Mouse (Mus musculus) lung, postnatal 25 days (tissue): ENCODE measurements at regions not wholly inside any gene's neighbourhood (a gene's known extent, or its start where the extent isn't known, plus 50 kb on each side); places are given as distances from the start of the nearest gene placed in this dataset.

Source experiments
- DNase-seq: peaks from one replicate; pipeline ENCODE4 v3.0.0; 2022; ENCODE audit warnings: low spot score

DNA sequence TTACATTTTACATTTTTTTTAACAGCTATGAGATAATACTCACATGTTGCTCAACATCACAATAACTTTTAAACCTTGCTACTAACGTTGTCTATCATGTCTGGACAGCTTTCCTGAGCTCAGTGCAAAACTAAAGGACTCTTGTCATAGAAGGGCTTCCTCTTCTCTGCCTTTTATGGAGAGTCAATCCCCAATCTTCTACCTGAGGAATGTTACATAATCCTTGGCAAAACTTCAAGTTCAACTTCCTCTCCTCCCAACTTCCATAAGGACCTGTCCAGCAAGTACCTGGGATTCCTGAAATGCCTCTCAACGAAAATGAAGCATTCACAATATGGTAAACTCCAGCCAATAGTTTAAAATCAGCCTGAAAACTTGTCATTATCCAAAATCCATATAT lies 96.2 kb upstream of the Spopl start:
- DNase-seq, result peak; percentile 69

- no peak for DNase-seq
Observed at GRCm38 (mm10) chr2:23666081-23666480, 94.2 kb upstream of the Spopl start.
